Mouse (Mus musculus) frontal cortex, postnatal 25 days (tissue): ENCODE measurements around the gene Fam118a.
"Not testable (repeated sequence)": the region's sequence is repeated elsewhere in the genome, so short reads cannot be mapped to it uniquely, and the experiment has no call there.

ENCODE experiments used
- DNase-seq, 2 experiments: peaks; one replicate each; pipeline ENCODE4 v3.0.0; 2022; ENCODE audit warnings: low spot score in 2 of 2

Gene Fam118a

GRCm38 (mm10) chr15:85012662-85013054 lies 16.1 kb upstream of the Fam118a start:
- DNase-seq, result no peak

DNA sequence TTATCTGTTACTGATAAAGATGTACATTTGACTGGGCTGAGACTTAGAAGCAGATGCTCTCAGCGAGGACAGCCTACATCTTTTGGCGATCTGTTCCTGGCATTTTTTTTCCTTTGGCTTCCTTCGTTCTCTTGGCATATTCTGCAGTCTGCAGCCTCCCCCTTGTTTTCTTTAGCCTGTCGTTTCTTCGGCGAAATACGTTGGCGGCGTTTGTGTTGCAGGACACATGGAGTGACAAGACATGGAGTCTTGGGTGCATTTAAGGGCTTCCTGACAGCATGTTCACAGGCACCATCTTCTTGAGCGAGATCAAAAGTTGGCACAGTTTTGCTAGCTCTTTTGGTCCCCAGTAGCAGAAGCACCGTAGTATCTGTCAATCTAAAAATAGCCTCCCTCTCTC lies 13.0 kb upstream of the Fam118a start:
- no peak for DNase-seq

- DNase-seq, result no peak
Observed at GRCm38 (mm10) chr15:85016951-85017664, 11.6 kb upstream of the Fam118a start, which contains the start of gene Upk3a. Gene Upk3a, plus strand, starts transcription at chr15:85017141.

GRCm38 (mm10) chr15:85022211-85022610 lies 6.5 kb upstream of the Fam118a start:
- no peak for DNase-seq

DNA sequence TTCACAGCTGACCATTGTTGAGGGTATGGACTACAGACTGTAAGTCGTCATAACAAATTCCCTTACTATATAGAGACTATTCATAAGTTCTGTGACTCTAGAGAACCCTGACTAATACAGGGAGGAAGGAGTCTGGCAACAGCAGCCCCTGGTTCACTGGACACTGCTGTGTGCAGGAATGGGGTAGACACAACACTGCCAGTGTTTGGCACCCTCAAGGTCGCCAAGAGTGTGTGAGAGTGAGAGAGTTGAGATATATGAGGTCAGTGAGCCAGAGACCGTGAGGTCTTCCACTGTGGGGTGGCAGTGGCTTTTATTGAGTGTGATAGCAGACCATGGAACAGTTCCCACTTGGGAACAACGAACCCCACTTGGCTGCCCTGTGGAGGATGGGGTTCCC lies 2.6 kb upstream of the Fam118a start:
- DNase-seq, result no peak

DNA sequence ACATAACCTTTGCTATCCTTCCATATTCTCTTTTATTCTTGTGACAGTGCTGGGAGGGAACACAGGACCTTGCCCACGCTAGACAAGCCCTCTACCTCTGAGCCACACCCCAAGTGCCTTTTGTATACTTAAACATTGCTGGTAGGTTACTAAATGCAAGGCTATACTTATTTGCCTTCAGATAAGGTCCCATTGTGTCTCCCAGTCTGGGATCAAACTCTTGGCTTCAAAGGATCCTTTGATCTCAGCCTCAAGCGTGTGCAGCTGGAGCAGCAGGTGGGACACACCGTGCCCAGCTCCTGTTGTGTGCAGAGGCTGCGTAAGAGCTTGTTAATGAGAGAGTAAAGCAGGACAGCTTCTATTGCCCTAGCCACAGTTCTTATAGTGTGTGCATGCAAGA lies 1.0 kb upstream of the Fam118a start:
- no peak for DNase-seq

DNA sequence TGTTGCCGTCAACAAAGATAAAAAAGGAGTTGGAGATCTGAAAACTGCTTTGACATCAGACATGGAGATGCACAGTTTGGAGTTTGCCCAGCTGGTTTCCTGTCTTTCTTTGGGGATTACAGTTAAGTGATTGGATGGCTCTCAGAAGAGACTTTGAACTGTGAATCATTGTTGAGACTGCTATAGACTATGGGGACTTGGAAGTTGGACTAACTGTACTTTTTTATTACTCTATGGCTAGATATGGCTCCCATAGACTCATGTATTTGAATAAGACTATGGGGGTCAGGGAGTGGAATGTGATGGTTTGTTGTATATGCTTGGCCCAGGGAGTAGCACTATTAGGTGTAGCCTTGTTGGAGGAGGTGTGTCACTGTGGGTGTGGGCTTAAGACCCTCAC lies 1.9 kb downstream of the Fam118a start:
- DNase-seq, result not testable (repeated sequence)

DNA sequence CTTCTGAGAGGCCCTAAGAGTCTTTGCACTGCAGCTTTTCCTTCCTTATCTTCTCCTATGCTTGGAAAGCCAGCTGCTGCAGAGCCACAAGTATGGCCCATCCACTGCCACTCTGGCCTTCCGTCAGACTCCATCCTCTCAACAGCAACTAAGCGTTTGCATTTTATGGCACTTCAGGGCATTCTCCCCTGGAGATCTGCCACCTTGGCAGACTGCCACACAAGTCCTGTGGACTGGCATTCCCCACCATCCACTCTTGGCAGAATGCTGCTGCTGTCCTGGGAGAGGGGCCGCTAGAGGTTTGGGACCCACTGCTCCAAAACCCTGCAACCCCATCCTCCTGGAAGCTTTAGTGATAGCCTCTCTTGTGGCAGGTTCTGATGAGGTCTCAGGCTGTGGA lies 3.1 kb downstream of the Fam118a start:
- no peak for DNase-seq

DNA sequence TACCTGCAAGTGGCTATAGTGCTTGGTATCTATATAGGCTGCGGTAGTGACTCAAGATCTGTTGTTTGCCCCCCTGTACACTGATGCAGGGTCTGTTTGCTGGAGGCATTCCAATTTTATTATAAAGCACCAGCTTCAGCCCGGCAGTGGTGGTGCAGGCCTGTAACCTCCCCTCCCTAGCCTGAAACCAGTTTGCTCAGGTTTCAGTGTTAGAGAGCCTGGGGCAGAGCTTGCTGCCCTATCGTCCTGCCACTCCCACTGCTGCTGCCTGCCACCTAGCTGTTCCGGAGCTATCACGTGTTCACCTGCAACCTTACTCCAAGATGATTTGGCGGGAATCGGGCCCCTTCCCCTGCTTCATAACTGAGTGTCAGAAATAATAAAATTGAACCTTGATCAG lies 5.2 kb downstream of the Fam118a start:
- not testable (repeated sequence) for DNase-seq

GRCm38 (mm10) chr15:85036566-85037342 lies 8.0 kb downstream of the Fam118a start:
- peak; percentile 94 to 98 for DNase-seq

DNA sequence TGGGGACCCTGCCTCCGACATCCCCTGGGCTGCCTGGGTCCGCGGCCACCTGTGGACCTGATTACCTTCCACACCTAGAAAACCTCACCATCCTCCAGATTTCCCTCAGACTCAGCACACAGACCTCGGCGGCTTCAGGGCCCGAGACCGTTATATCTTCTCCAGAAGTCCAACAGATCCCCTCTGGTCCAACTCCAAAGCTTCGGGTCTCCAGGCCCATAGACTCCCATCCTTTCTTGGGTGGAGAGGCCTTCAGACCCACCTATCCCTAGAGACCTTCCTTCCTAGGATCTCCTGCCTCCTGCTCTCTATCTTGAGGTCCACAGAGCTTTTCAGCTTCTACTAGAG lies 8.6 kb downstream of the Fam118a start:
- DNase-seq, result no peak

DNA sequence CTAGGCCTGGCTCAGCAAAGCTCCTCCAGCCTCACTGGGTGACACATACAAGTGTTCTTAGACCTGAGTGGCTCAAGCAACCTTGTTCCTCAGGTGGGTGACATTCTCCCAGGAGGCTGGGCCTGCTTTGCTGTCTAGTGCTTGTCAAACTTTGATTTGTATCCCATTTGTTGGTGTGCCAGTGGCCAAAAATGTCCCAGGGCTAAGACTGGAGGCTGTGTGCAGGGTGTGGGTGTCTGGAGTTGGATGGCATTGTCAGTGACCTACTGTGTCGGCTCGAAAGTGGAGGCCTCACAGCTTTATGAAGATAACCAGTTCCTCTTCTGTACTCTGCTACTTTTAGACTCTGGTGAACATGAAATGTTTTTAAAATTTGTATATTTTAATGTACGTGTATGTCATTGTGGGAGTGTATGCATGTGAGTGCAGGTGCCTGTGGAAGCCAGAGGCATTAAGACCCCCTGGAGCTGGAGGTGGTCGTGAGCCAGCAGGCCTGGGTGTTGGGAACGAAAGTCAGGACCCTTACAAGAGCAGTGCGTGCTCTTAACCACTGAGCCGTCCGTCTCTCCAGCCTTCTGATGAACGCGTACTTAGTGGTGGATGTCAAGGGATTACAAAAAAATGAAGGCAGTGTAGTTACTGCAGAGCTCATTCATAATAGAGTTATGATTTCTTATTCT lies 12.9 kb downstream of the Fam118a start:
- no peak for DNase-seq

- DNase-seq, result peak; percentile 23 to 49
Observed at GRCm38 (mm10) chr15:85042361-85042954, 13.7 kb downstream of the Fam118a start.

DNA sequence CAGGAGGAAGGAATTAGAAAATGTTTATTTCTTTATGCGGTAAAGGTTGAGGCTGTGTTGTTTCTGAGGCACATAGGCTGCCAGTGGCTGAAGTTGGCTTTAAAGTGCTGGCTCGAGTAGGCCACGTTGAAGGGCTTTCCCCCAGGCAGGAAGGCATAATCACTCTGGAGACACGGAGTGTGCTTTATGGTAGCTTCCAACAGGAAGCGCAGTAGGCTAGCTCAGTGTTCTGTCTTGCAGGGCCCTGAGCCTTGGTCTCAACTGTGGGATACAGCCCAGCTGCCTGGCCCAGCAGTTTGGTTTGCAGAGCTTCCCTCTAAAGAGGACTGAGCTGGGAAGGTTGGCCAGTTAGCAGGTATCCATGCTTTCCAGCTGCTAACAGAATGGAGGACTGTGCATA lies 14.4 kb downstream of the Fam118a start:
- no peak for DNase-seq

- DNase-seq, result no peak
Observed at GRCm38 (mm10) chr15:85043761-85044160, 15.0 kb downstream of the Fam118a start.

GRCm38 (mm10) chr15:85046230-85046950 lies 17.6 kb downstream of the Fam118a start:
- no peak for DNase-seq

- no peak for DNase-seq
Observed at GRCm38 (mm10) chr15:85047865-85048264, 19.1 kb downstream of the Fam118a start.

GRCm38 (mm10) chr15:85049758-85050157 lies 21.0 kb downstream of the Fam118a start:
- DNase-seq, result no peak

DNA sequence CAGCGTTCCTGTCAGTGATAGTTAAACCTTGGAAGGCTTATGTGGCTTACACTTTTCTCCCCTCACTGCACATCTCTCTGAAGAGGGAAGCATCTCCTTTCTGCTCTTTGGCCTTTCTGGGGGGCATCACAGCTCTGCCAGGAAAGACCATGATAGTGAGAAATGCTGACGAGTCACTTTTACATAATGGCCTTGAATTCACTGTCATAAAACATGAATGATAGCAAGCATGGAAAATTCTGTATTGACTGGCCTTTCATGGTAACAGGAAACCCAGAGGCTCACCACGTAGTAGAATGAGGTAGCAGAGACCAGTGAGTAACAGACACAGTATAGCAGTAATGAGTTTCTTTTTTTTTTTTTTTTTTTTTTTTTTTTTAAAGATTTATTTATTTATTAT lies 25.4 kb downstream of the Fam118a start:
- DNase-seq, result no peak

- no peak for DNase-seq
Observed at GRCm38 (mm10) chr15:85055186-85055585, 26.4 kb downstream of the Fam118a start.

DNA sequence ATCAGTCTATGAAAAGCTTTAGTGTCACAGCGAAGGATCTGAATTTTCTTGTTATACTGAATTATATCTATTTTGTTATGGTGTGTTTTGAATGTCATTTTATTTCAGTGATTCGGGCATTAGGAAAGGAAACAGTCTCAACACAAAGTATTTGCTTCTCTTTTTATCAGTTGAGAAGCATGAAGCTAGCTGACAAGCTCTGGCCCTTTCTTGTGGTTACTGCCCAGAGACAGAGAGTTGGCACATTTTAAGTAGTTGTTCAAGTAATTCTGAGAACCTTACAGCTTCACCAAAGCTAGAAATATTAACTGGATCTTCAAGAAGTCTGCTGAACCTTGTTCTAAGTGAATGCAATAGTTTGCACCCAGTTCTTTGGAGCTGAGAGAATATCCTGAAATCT lies 34.7 kb downstream of the Fam118a start:
- no peak for DNase-seq

DNA sequence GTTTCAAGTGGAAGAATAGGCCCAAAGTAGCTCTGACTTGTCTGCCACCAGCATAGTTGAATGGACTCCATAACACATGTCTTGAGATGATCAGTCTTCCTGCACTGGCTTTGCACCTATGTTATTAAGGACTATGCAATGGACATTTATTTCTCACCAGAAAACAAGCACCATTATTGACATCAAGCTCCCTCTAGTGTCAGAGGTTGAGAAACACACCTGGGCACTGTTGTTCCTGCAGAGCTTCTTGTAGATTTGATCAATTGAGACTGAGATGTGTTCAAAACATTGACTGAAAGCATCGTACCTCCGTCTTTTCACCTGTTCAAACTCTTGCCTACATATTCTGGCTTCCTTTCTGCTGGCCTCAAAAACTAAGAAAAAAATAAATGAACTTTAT lies 41.8 kb downstream of the Fam118a start:
- no peak for DNase-seq
